In genomic region chr2:144215195-144215594, GRCm38 (mm10) we compare ENCODE assay signal across 9 mouse cellular contexts. TPM values are rescaled to one million over a fixed set of nuclear protein-coding genes. Genes with fewer than 3 reads are reported as not detected.
DNase-seq lines count a peak whose midpoint lies in the region; ATAC-seq lines count a peak whose summit lies in the region.
"Had no signal": no experiment of that assay in that cellular context is flagged by ENCODE, and none has a peak within 500 bp of the region (broad histone marks: within the 10 kb centered on the region; RNA-seq: fewer than 3 reads in every experiment).

No protein-coding gene starts in this region.

- H3K4me3 ChIP-seq in hindbrain, embryonic 15.5 days, result no peak overlapping the region
- H3K4me3 ChIP-seq: limb, embryonic 13.5 days had no signal

- H3K36me3 ChIP-seq in hindbrain, embryonic 15.5 days, result no peaks in the 10 kb centered on the region
- H3K36me3 ChIP-seq: limb, embryonic 13.5 days had no signal

- H3K9me3 ChIP-seq in hindbrain, embryonic 15.5 days, result no peaks in the 10 kb centered on the region

- H3K27ac ChIP-seq in hindbrain, embryonic 15.5 days (replicated peaks), result peak overlapping the region; percentile 70
- H3K27ac ChIP-seq: limb, embryonic 13.5 days had no signal

- peak; percentile 58 for DNase-seq in adrenal gland, postnatal 14 days
- no peak for DNase-seq in adrenal gland, postnatal 4 days (ENCODE audit: low spot score in 2 of 2)
- DNase-seq in brain, adult 2 months (ENCODE audit: low read depth, low spot score), result peak; percentile 26
- DNase-seq in gastrocnemius, postnatal 14 days, result peak; percentile 75
- DNase-seq in retina, postnatal 1 day, result peak; percentile 20
- no peak for DNase-seq in urinary bladder, postnatal 10 days (ENCODE audit: low spot score)
- no peak for DNase-seq in ovary, adult 18-20 months (ENCODE audit: low spot score)

- WGBS in hindbrain, embryonic 15.5 days, result 4% methylated on average over 7 of the region's 7 CpGs

- no peak overlapping the region for H3K4me2 ChIP-seq in hindbrain, embryonic 15.5 days
- H3K4me2 ChIP-seq: limb, embryonic 13.5 days had no signal

- H3K9ac ChIP-seq in hindbrain, embryonic 15.5 days, result peak overlapping the region; percentile 29

- ATAC-seq in hindbrain, embryonic 15.5 days (ENCODE audit: low FRiP score, low read depth), result peak; percentile 55

- H3K27me3 ChIP-seq in hindbrain, embryonic 15.5 days, result no peaks in the 10 kb centered on the region
- H3K27me3 ChIP-seq: limb, embryonic 13.5 days had no signal

- intact Hi-C loops in gastrocnemius, postnatal 14 days (cut with DNase I; ENCODE audit: low total_unique reads), result loop anchor here (5.0 to 10.0 kb wide), 2 partner anchors 240 to 348 kb away; no protein-coding TSS in a partner anchor

- peaks cover 12% of the 10 kb centered on the region for H3K4me1 ChIP-seq in hindbrain, embryonic 15.5 days (replicated peaks)

RNA-seq across cellular contexts. Expression of gene Mgme1, which starts 55.3 kb away (rescaled TPM):
- total RNA-seq in adrenal gland, postnatal 14 days (2021), result 14.6 and 16.3 TPM in 2 replicates
- 10 to 100 TPM; 16.5 to 17.1 TPM for total RNA-seq in adrenal gland, postnatal 4 days (2021)
- total RNA-seq in gastrocnemius, postnatal 14 days (2021), result 1 to 10 TPM; 5.4 to 5.6 TPM
- 12.9 and 14.2 TPM in 2 replicates for polyA plus RNA-seq in hindbrain, embryonic 15.5 days (2015; fragmentation: Nextera tagmentation; extraction: Ambion mirVana)

RNA-seq across cellular contexts. Expression of gene Snx5, which starts 55.5 kb away (rescaled TPM):
- 96.5 and 114 TPM in 2 replicates for total RNA-seq in adrenal gland, postnatal 14 days (2021)
- 100 to 1,000 TPM; 136 to 138 TPM for total RNA-seq in adrenal gland, postnatal 4 days (2021)
- 10 to 100 TPM; 45.5 to 53.2 TPM for total RNA-seq in gastrocnemius, postnatal 14 days (2021)
- 67.6 and 68.1 TPM in 2 replicates for polyA plus RNA-seq in hindbrain, embryonic 15.5 days (2015; fragmentation: Nextera tagmentation; extraction: Ambion mirVana)

Comparison
In these comparisons a context has a peak if more than half of its experiments do, and no peak if none do; other contexts are left out.
1. DNase-seq: peak in adrenal gland, postnatal 14 days (single experiment), brain, adult 2 months (single experiment), gastrocnemius, postnatal 14 days (single experiment) and retina, postnatal 1 day (single experiment); none in adrenal gland, postnatal 4 days (0 of 2), urinary bladder, postnatal 10 days (single experiment) and ovary, adult 18-20 months (single experiment).